Mouse (Mus musculus) myocyte (in vitro differentiated cells): ENCODE data around the gene Misp. TPM values are rescaled to one million over a fixed set of nuclear protein-coding genes. Genes with fewer than 3 reads are reported as not detected.

Experiments used
- H3K27me3 ChIP-seq: one replicate; pipeline ENCODE4 v1.6.1; 2011; ENCODE audit not compliant: control insufficient read depth, insufficient read depth, insufficient read length
- H3K36me3 ChIP-seq: one replicate; pipeline ENCODE4 v1.6.1; 2011; ENCODE audit not compliant: control insufficient read depth, insufficient read depth
- H3K4me2 ChIP-seq: one replicate; pipeline ENCODE4 v1.6.1; 2011; ENCODE audit warnings: low read depth, control low read depth
- H3K4me3 ChIP-seq: one replicate; pipeline ENCODE4 v1.5.1; 2011; ENCODE audit warnings: mild to moderate bottlenecking, control low read depth, moderate library complexity
- H3K79me2 ChIP-seq: one replicate; pipeline ENCODE4 v1.6.1; 2011; ENCODE audit not compliant: control insufficient read depth, insufficient read depth
- H3ac ChIP-seq: one replicate; pipeline ENCODE4 v1.6.1; 2011; ENCODE audit not compliant: control insufficient read depth, insufficient read length
- CEBPB ChIP-seq: IDR thresholded peaks from 2 replicates; pipeline ENCODE4 v1.6.1; 2011; ENCODE audit warnings: mild to moderate bottlenecking, moderate library complexity; ENCODE audit not compliant: poor library complexity, insufficient read depth, severe bottlenecking
- E2F4 ChIP-seq: IDR thresholded peaks from one replicate; pipeline ENCODE4 v1.6.1; 2011; ENCODE audit warnings: mild to moderate bottlenecking, control low read depth, moderate library complexity; ENCODE audit not compliant: insufficient read depth
- MAX ChIP-seq: IDR thresholded peaks from one replicate; pipeline ENCODE4 v1.6.1; 2011; ENCODE audit warnings: low read depth, mild to moderate bottlenecking, control low read depth
- MYOD1 ChIP-seq, 3 experiments: IDR thresholded peaks; one replicate each; pipeline ENCODE4 v1.6.1; 2011; ENCODE audit warnings: control low read depth in 2 of 3, low read depth in 2 of 3, mild to moderate bottlenecking in 2 of 3, moderate library complexity in 1 of 3; ENCODE audit not compliant: insufficient read length in 2 of 3, control insufficient read depth in 1 of 3
- MYOG ChIP-seq, 3 experiments: IDR thresholded peaks; one replicate each; pipeline ENCODE4 v1.6.1; 2011; ENCODE audit warnings: control low read depth in 2 of 3, low read depth in 2 of 3, mild to moderate bottlenecking in 2 of 3; ENCODE audit not compliant: insufficient read length in 2 of 3, control insufficient read depth in 1 of 3, insufficient read depth in 1 of 3
- POLR2A ChIP-seq: IDR thresholded peaks from one replicate; pipeline ENCODE4 v1.6.1; 2011; ENCODE audit warnings: low read depth, mild to moderate bottlenecking, control low read depth, moderate library complexity; ENCODE audit not compliant: insufficient read length
- POLR2AphosphoS2 ChIP-seq: IDR thresholded peaks from one replicate; pipeline ENCODE4 v1.6.1; 2011; ENCODE audit warnings: low read depth, control low read depth; ENCODE audit not compliant: insufficient read length
- REST ChIP-seq: IDR thresholded peaks from one replicate; pipeline ENCODE4 v1.6.1; 2011; ENCODE audit warnings: mild to moderate bottlenecking, control low read depth, moderate library complexity; ENCODE audit not compliant: insufficient read depth, insufficient read length
- SRF ChIP-seq: IDR thresholded peaks from one replicate; pipeline ENCODE4 v1.6.1; 2011; ENCODE audit warnings: low read depth; ENCODE audit not compliant: control insufficient read depth, insufficient read length
- TCF12 ChIP-seq: IDR thresholded peaks from one replicate; pipeline ENCODE4 v1.6.1; 2011; ENCODE audit warnings: mild to moderate bottlenecking, control low read depth; ENCODE audit not compliant: poor library complexity, insufficient read depth, severe bottlenecking
- TCF3 ChIP-seq: IDR thresholded peaks from one replicate; pipeline ENCODE4 v1.6.1; 2011; ENCODE audit warnings: low read depth, control low read depth; ENCODE audit not compliant: insufficient read length
- USF1 ChIP-seq: IDR thresholded peaks from one replicate; pipeline ENCODE4 v1.6.1; 2011; ENCODE audit warnings: low read depth, mild to moderate bottlenecking, control low read depth, moderate library complexity
- polyA plus RNA-seq: library from polyadenylated mRNA; unstranded; fragments of >200 nt; fragmentation: generic; extraction: Trizol; gene quantifications from one replicate; pipeline ENCODE4 v1.2.1, GENCODE M21; 2012; ENCODE audit warnings: missing spikeins

The Misp gene
- polyA plus RNA-seq, 1 experiment: 0.06 TPM

GRCm38 (mm10) chr10:79857894-79858293, 37.1 kb downstream of the Misp start:
- Histone ChIP-seq H3K36me3 (peaks cover 45% of the 10 kb centered on the region), H3K4me2 (peak overlapping the region; percentile 96), H3ac (no peak overlapping the region), H3K27me3 (no peaks in the 10 kb centered on the region), H3K79me2 (peaks cover 63% of the 10 kb centered on the region), H3K4me3 (peak overlapping the region; percentile 98)
- TF ChIP-seq POLR2AphosphoS2: no peak
- no peak for TF ChIP-seq CEBPB
- no peak for TF ChIP-seq MAX
- no peak for TF ChIP-seq MYOD1 (IDR thresholded peaks at IDR 0.05; ENCODE audit: control insufficient read depth in 1 of 3, insufficient read length in 2 of 3, low read depth in 2 of 3)
- no peak for TF ChIP-seq USF1
- no peak for TF ChIP-seq TCF12
- no peak for TF ChIP-seq MYOG (IDR thresholded peaks at IDR 0.05; ENCODE audit: control insufficient read depth in 1 of 3, insufficient read depth in 1 of 3, insufficient read length in 2 of 3, low read depth in 2 of 3)
- no peak for TF ChIP-seq SRF
- no peak for TF ChIP-seq REST
- TF ChIP-seq TCF3: no peak
- no peak for TF ChIP-seq E2F4
- no peak for TF ChIP-seq POLR2A

GRCm38 (mm10) chr10:79858416-79859074, 37.8 kb downstream of the Misp start:
- Histone ChIP-seq H3ac (no peak overlapping the region), H3K79me2 (peaks cover 63% of the 10 kb centered on the region), H3K27me3 (no peaks in the 10 kb centered on the region), H3K4me3 (peak overlapping the region; percentile 98), H3K4me2 (peak overlapping the region; percentile 96), H3K36me3 (peaks cover 50% of the 10 kb centered on the region)
- TF ChIP-seq CEBPB (no peak), E2F4 (no peak), REST (no peak), SRF (no peak), USF1 (no peak), MAX (no peak), MYOD1 (IDR thresholded peaks at IDR 0.05; ENCODE audit: control insufficient read depth in 1 of 3, insufficient read length in 2 of 3, low read depth in 2 of 3) (peak in 2 of 3 experiments; percentile 15 to 21), TCF3 (no peak), POLR2AphosphoS2 (no peak), MYOG (IDR thresholded peaks at IDR 0.05; ENCODE audit: control insufficient read depth in 1 of 3, insufficient read depth in 1 of 3, insufficient read length in 2 of 3, low read depth in 2 of 3) (peak in 1 of 3 experiments; percentile 61), TCF12 (no peak), POLR2A (peak; percentile 26)

DNA sequence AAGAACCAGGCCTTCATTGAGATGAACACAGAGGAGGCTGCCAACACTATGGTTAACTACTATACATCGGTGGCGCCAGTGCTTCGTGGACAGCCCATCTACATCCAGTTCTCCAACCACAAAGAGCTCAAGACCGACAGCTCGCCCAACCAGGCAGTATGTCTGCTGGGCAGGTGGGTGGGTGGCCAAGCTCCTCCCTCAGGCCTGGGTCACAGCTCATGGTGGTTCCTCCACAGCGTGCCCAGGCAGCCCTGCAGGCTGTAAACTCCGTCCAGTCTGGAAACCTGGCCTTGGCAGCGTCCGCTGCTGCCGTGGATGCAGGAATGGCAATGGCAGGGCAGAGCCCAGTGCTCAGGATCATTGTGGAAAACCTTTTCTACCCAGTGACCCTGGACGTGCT, 38.3 kb downstream of the Misp start:
- Histone ChIP-seq H3K27me3 (no peaks in the 10 kb centered on the region), H3K79me2 (peaks cover 63% of the 10 kb centered on the region), H3K4me2 (no peak overlapping the region), H3K4me3 (peak overlapping the region; percentile 98), H3ac (no peak overlapping the region), H3K36me3 (peaks cover 52% of the 10 kb centered on the region)
- no peak for TF ChIP-seq REST

DNA sequence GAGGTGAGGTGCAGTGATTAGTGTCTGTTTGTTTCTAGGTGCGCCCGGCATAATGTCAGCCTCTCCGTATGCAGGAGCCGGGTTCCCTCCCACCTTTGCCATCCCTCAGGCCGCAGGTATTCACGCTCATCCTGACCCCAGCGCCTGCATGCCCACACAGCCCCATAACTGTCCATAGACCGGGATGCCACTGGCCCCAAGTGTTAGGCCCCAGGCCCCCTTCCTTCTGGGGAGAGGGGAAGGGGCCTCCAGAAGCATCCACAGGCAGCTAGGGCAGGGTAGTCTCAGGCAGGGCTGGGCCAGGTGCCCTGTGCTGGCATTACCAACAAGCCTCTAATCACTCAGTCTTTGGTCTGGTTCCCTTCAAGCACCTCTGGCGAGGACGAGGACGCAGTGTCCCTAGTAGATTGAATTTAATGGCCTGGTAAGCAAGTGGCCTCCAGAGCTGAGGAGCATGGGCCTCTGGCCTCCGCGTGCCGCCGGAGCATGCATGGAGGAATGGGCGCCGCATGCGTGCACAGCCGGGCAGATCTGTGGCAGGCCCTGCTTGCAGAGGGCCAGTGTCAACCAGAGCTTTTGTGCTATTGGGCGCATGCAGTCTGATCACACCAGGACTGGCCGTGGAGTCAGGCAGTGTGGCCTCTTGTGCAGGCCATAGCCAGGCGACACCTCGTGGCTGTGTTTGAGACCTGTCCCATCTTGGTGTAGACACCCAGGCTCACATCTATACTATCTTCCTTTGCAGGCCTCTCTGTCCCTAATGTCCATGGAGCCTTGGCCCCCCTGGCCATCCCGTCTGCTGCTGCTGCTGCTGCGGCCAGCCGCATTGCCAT, 39.5 kb downstream of the Misp start:
- Histone ChIP-seq H3K4me2 (no peak overlapping the region), H3K27me3 (no peaks in the 10 kb centered on the region), H3K4me3 (no peak overlapping the region), H3K79me2 (peaks cover 60% of the 10 kb centered on the region), H3K36me3 (peaks cover 52% of the 10 kb centered on the region), H3ac (no peak overlapping the region)
- TF ChIP-seq POLR2A (peak; percentile 51), TCF3 (no peak), SRF (no peak), CEBPB (no peak), MYOG (IDR thresholded peaks at IDR 0.05; ENCODE audit: control insufficient read depth in 1 of 3, insufficient read depth in 1 of 3, insufficient read length in 2 of 3, low read depth in 2 of 3) (no peak), MAX (no peak), USF1 (no peak), TCF12 (no peak), POLR2AphosphoS2 (peak; percentile 72)
